Mouse (Mus musculus) neural tube, embryonic 13.5 days (tissue): ENCODE measurements at regions not wholly inside any gene's neighbourhood (a gene's known extent, or its start where the extent isn't known, plus 50 kb on each side); places are given as distances from the start of the nearest gene placed in this dataset.

Source experiments
- ATAC-seq: fragments of 200-750 bp; cut with Nextera tagmentation; 2 replicates; pipeline ENCODE4 v1.8.0; 2017; ENCODE audit warnings: low read depth, mild to moderate bottlenecking, moderate TSS enrichment, moderate library complexity
- H3K27ac ChIP-seq: fragments of 300-500 bp; sonication (generic); replicated peaks from 2 replicates; pipeline ENCODE4 v1.5.1; 2015; ENCODE audit warnings: moderate library complexity, mild to moderate bottlenecking, inconsistent platforms
- H3K27me3 ChIP-seq: fragments of 300-500 bp; sonication (generic); 2 replicates; pipeline ENCODE4 v1.6.1; 2015; ENCODE audit warnings: mild to moderate bottlenecking, inconsistent platforms
- H3K36me3 ChIP-seq: fragments of 300-500 bp; sonication (generic); 2 replicates; pipeline ENCODE4 v1.6.1; 2015; ENCODE audit warnings: mild to moderate bottlenecking, inconsistent platforms
- H3K4me1 ChIP-seq: fragments of 300-500 bp; sonication (generic); replicated peaks from 2 replicates; pipeline ENCODE4 v1.6.1; 2015; ENCODE audit warnings: inconsistent platforms
- H3K4me2 ChIP-seq: fragments of 300-500 bp; sonication (generic); 2 replicates; pipeline ENCODE4 v1.6.1; 2015; ENCODE audit warnings: inconsistent platforms, mild to moderate bottlenecking, moderate library complexity
- H3K4me3 ChIP-seq: fragments of 300-500 bp; sonication (generic); 2 replicates; pipeline ENCODE4 v1.5.1; 2015; ENCODE audit warnings: mild to moderate bottlenecking, inconsistent platforms
- H3K9ac ChIP-seq: fragments of 300-500 bp; sonication (generic); 2 replicates; pipeline ENCODE4 v1.6.1; 2015; ENCODE audit warnings: moderate library complexity, mild to moderate bottlenecking, inconsistent platforms
- H3K9me3 ChIP-seq: fragments of 300-500 bp; sonication (generic); 2 replicates; pipeline ENCODE4 v1.6.1; 2016; ENCODE audit warnings: inconsistent platforms
- WGBS: fragments of 180-500 bp; shearing (Covaris S2); methylation state at CpG from one replicate; pipeline ENCODE4 v1.1.7; 2015; 5-methylcytosine and 5-hydroxymethylcytosine counted together

DNA sequence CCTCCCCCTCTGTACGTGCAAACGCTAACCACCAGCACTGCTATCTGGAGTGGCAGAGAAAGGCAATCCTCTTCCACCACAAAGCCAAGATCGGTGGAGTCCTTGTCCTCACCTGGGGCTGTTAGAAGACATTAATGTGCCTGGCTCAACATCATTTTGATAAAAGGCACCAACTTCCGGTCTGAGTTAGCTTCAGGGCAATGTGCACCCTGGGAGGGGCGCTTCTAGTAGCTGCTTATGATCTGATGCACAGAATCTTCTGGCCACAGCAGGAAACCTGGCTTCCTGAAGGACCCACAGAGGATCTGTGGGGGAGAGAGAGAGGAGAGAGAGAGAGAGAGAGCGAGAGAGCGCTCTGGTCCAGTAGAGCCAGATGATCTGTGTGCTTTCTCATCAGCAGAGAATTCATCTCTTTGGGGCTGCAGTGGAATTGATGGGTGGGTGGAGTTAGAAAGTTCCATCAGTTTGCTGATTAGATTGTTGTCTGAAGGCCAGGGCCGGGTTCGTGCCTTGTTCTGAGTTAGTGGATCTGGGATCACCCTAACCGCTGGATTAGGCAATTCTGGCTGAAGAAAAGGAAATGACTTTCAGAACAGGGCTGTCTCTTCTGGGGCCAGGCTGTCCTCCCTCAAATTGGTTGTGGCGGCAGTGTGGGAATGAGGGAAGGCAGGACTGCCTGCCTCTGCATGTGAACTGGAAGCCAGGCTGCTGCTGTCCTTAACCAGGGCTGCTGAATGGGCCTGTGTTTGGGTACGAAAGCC is 101.3 kb upstream of the Pmepa1 start:
- Histone ChIP-seq H3K27ac (no peak overlapping the region), H3K27me3 (no peaks in the 10 kb centered on the region), H3K9ac (no peak overlapping the region), H3K36me3 (no peaks in the 10 kb centered on the region), H3K4me1 (peaks cover 26% of the 10 kb centered on the region; the same call in 1 of the 2 replicates), H3K4me3 (no peak overlapping the region), H3K4me2 (no peak overlapping the region), H3K9me3 (no peaks in the 10 kb centered on the region)
- 59% methylated on average over 10 of the region's 12 CpGs for WGBS
- no peak for ATAC-seq

GRCm38 (mm10) chr2:173379736-173380135 is 103.4 kb upstream of the Pmepa1 start:
- 92% methylated on average over 1 of the region's 1 CpGs for WGBS
- peaks cover 26% of the 10 kb centered on the region; the same call in 1 of the 2 replicates for H3K4me1 ChIP-seq
- no peak overlapping the region for H3K9ac ChIP-seq
- H3K36me3 ChIP-seq: no peaks in the 10 kb centered on the region
- no peak overlapping the region for H3K4me3 ChIP-seq
- ATAC-seq: no peak
- no peaks in the 10 kb centered on the region for H3K27me3 ChIP-seq
- H3K4me2 ChIP-seq: no peak overlapping the region
- no peak overlapping the region; the same call in 1 of the 2 replicates for H3K27ac ChIP-seq
- H3K9me3 ChIP-seq: no peaks in the 10 kb centered on the region

GRCm38 (mm10) chr2:173380341-173380761 is 104.0 kb upstream of the Pmepa1 start:
- Histone ChIP-seq H3K27ac (no peak overlapping the region; the same call in 1 of the 2 replicates), H3K9ac (no peak overlapping the region), H3K4me1 (peaks cover 25% of the 10 kb centered on the region; the same call in 1 of the 2 replicates), H3K4me2 (no peak overlapping the region), H3K36me3 (no peaks in the 10 kb centered on the region), H3K27me3 (no peaks in the 10 kb centered on the region), H3K4me3 (no peak overlapping the region), H3K9me3 (no peaks in the 10 kb centered on the region)
- 65% methylated on average over 3 of the region's 3 CpGs for WGBS
- no peak for ATAC-seq

DNA sequence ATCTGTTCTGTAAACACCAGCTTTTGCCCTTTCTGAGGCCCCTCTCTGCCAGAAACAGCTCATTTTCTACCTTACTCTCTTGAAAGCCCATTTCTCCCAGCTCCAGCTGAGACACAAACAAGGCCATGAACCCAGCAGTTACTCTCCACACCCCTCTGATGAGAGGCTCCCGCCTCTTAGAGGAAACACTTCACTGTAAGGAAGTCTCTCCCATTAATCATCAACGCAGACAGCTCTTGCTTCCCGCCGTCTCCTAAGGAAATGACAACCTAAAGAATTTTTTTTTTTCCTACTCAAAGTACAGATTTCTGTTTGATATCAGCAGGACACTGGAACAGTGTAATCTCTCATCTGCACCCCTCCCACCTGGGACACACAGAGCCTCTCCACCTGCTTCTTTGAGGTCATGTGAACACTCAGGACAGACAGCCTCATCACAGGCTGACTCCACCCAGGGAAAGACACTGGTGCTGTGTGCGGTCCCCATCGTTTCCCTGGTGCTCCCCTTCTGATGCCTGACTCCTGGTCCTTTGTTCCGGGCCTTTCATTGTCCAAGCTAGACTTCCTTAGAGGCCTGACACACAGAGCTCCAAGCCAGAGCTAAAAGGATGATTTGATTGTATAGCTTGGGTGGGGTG is 106.0 kb upstream of the Pmepa1 start:
- H3K9ac ChIP-seq: no peak overlapping the region
- H3K4me2 ChIP-seq: no peak overlapping the region
- H3K36me3 ChIP-seq: no peaks in the 10 kb centered on the region
- no peaks in the 10 kb centered on the region for H3K9me3 ChIP-seq
- H3K27ac ChIP-seq: peak overlapping the region; percentile 33; the same call in 1 of the 2 replicates
- H3K4me3 ChIP-seq: no peak overlapping the region
- H3K4me1 ChIP-seq: peaks cover 18% of the 10 kb centered on the region; the same call in 1 of the 2 replicates
- no peaks in the 10 kb centered on the region for H3K27me3 ChIP-seq
- no peak for ATAC-seq
- 42% methylated on average over 7 of the region's 7 CpGs for WGBS

- Histone ChIP-seq H3K27ac (no peak overlapping the region), H3K4me1 (peaks cover 9% of the 10 kb centered on the region; the same call in 1 of the 2 replicates), H3K36me3 (no peaks in the 10 kb centered on the region), H3K9me3 (no peaks in the 10 kb centered on the region), H3K4me3 (no peak overlapping the region), H3K4me2 (no peak overlapping the region), H3K9ac (no peak overlapping the region), H3K27me3 (no peaks in the 10 kb centered on the region)
- ATAC-seq: no peak
- WGBS: 70% methylated on average over 8 of the region's 8 CpGs
Measured at GRCm38 (mm10) chr2:173384935-173385586, 108.7 kb upstream of the Pmepa1 start.

DNA sequence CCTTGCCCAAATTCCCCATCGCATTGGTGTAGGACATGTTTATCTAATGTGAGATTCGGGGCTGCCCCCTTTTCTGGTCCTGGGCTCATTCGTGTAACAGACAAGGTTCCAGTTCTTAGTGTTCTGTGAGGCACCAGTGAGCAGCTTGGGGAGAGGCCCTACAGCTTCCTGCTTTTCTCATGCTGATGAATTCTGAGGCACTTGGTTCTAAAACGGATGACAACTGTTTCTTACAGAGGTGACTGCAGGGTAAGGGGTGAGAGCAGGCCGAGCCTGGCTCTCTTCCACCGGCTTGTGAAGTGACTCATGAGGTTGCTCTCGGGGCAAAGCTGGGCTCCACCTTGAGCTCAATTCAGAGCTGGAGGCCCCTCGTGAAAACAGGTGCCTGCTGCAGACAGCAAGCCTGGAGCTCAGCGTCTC is 109.4 kb upstream of the Pmepa1 start:
- Histone ChIP-seq H3K4me1 (peaks cover 9% of the 10 kb centered on the region; the same call in 1 of the 2 replicates), H3K9ac (no peak overlapping the region), H3K27me3 (no peaks in the 10 kb centered on the region), H3K4me3 (no peak overlapping the region), H3K36me3 (no peaks in the 10 kb centered on the region), H3K4me2 (no peak overlapping the region), H3K27ac (no peak overlapping the region), H3K9me3 (peaks cover 3% of the 10 kb centered on the region)
- WGBS: 63% methylated on average over 9 of the region's 9 CpGs
- ATAC-seq: no peak

- Histone ChIP-seq H3K4me2 (no peak overlapping the region), H3K36me3 (no peaks in the 10 kb centered on the region), H3K4me3 (no peak overlapping the region), H3K9ac (no peak overlapping the region), H3K9me3 (peaks cover 8% of the 10 kb centered on the region), H3K27me3 (no peaks in the 10 kb centered on the region), H3K27ac (no peak overlapping the region), H3K4me1 (peaks cover 10% of the 10 kb centered on the region)
- no peak for ATAC-seq
- WGBS: 76% methylated on average over 4 of the region's 4 CpGs
Measured at GRCm38 (mm10) chr2:173388140-173388539, 111.8 kb upstream of the Pmepa1 start.

- 63% methylated on average over 14 of the region's 14 CpGs for WGBS
- H3K9me3 ChIP-seq: peaks cover 8% of the 10 kb centered on the region
- H3K4me2 ChIP-seq: no peak overlapping the region
- no peak overlapping the region for H3K9ac ChIP-seq
- peak overlapping the region; percentile 76 for H3K27ac ChIP-seq
- H3K36me3 ChIP-seq: no peaks in the 10 kb centered on the region
- H3K4me3 ChIP-seq: no peak overlapping the region
- no peaks in the 10 kb centered on the region for H3K27me3 ChIP-seq
- peak; percentile 68; the same call in 1 of the 2 replicates for ATAC-seq
- H3K4me1 ChIP-seq: peaks cover 23% of the 10 kb centered on the region
Measured at GRCm38 (mm10) chr2:173392557-173393323, 116.4 kb upstream of the Pmepa1 start.

- Histone ChIP-seq H3K4me3 (no peak overlapping the region), H3K4me2 (no peak overlapping the region), H3K9ac (no peak overlapping the region), H3K36me3 (no peaks in the 10 kb centered on the region), H3K27me3 (no peaks in the 10 kb centered on the region), H3K4me1 (peaks cover 23% of the 10 kb centered on the region), H3K27ac (peak overlapping the region; percentile 38; the same call in 1 of the 2 replicates), H3K9me3 (peaks cover 8% of the 10 kb centered on the region)
- peak; percentile 64; the same call in 1 of the 2 replicates for ATAC-seq
- 46% methylated on average over 2 of the region's 2 CpGs for WGBS
Measured at GRCm38 (mm10) chr2:173393324-173393592, 116.9 kb upstream of the Pmepa1 start.

- Histone ChIP-seq H3K4me1 (peaks cover 23% of the 10 kb centered on the region), H3K9ac (no peak overlapping the region), H3K27ac (no peak overlapping the region; the same call in 1 of the 2 replicates), H3K4me3 (no peak overlapping the region), H3K4me2 (no peak overlapping the region), H3K9me3 (peaks cover 7% of the 10 kb centered on the region), H3K27me3 (no peaks in the 10 kb centered on the region), H3K36me3 (no peaks in the 10 kb centered on the region)
- 42% methylated on average over 6 of the region's 6 CpGs for WGBS
- no peak for ATAC-seq
Measured at GRCm38 (mm10) chr2:173395526-173395925, 119.2 kb upstream of the Pmepa1 start.

DNA sequence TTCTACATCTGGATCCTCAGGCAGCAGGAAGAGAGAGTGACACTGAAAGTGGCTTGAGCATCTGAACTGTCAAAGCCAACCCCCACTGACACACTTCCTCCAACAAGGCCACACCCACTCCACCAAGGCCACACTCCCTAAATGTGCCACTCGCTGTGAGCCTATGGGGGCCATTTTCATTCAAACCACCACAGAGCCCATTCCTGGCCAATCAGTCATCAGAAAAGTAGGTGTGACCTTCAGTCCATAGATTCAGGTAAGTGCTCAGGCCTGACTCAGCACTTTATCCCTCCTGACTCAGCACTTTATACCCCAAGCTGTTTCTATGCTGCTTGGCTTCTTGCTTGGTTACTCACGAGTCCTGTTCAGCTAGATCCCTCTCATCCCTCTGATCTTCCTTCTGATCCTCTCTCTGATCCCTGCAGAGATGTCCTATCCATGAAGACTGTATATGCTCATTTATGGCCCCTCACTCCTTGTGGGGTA is 121.6 kb upstream of the Pmepa1 start:
- ATAC-seq: no peak
- Histone ChIP-seq H3K4me3 (no peak overlapping the region), H3K9me3 (no peaks in the 10 kb centered on the region), H3K27ac (no peak overlapping the region), H3K4me2 (no peak overlapping the region), H3K4me1 (peaks cover 16% of the 10 kb centered on the region), H3K36me3 (no peaks in the 10 kb centered on the region), H3K9ac (no peak overlapping the region), H3K27me3 (no peaks in the 10 kb centered on the region)
- 90% methylated on average over 2 of the region's 2 CpGs for WGBS
